Mouse (Mus musculus): ENCODE data around the gene Hsd3b7. TPM values are rescaled to one million over a fixed set of nuclear protein-coding genes. Genes with fewer than 3 reads are reported as not detected.

Gene Hsd3b7
- polyA plus RNA-seq, 1 experiment from 2014 or later: 37.3 TPM

GRCm38 (mm10) chr7:127760478-127760877 lies 39.9 kb upstream of the Hsd3b7 start:
- H3K4me3 ChIP-seq (ENCODE audit: low read depth, low read length): no peak overlapping the region
- peak; percentile 22; the same call in 1 of the 2 replicates for ATAC-seq
- no peak overlapping the region for H3K4me2 ChIP-seq (replicated peaks; ENCODE audit: low read depth)
- H3K9me3 ChIP-seq (ENCODE audit: control insufficient read depth): no peaks in the 10 kb centered on the region
- H3K27ac ChIP-seq (ENCODE audit: low read depth, low read length): peak overlapping the region; percentile 3; the same call in 1 of the 2 replicates
- WGBS: 34% methylated on average over 3 of the region's 3 CpGs
- H3K36me3 ChIP-seq (ENCODE audit: control insufficient read depth, insufficient read depth): peaks cover 48% of the 10 kb centered on the region
- no peaks in the 10 kb centered on the region for H3K4me1 ChIP-seq (replicated peaks; ENCODE audit: control insufficient read depth, insufficient read depth, low read length)
- H3K9ac ChIP-seq (ENCODE audit: low read depth, low read length): no peak overlapping the region
- TF ChIP-seq CTCF (IDR thresholded peaks at IDR 0.05; ENCODE audit: low read depth): no peak
- no peaks in the 10 kb centered on the region for H3K27me3 ChIP-seq (replicated peaks; ENCODE audit: control insufficient read depth, insufficient read depth, low read length)

GRCm38 (mm10) chr7:127761026-127761425 lies 39.4 kb upstream of the Hsd3b7 start:
- peak; percentile 56 for ATAC-seq
- Histone ChIP-seq H3K9me3 (ENCODE audit: control insufficient read depth) (no peaks in the 10 kb centered on the region), H3K4me1 (replicated peaks; ENCODE audit: control insufficient read depth, insufficient read depth, low read length) (no peaks in the 10 kb centered on the region), H3K27ac (ENCODE audit: low read depth, low read length) (0 out of 2 replicates have a peak overlapping the region, but pooled peaks have one; percentile 3), H3K4me2 (replicated peaks; ENCODE audit: low read depth) (no peak overlapping the region), H3K36me3 (ENCODE audit: control insufficient read depth, insufficient read depth) (peaks cover 50% of the 10 kb centered on the region), H3K9ac (ENCODE audit: low read depth, low read length) (no peak overlapping the region), H3K27me3 (replicated peaks; ENCODE audit: control insufficient read depth, insufficient read depth, low read length) (no peaks in the 10 kb centered on the region), H3K4me3 (ENCODE audit: low read depth, low read length) (no peak overlapping the region)
- WGBS: 23% methylated on average over 7 of the region's 7 CpGs
- peak; percentile 98 for TF ChIP-seq CTCF (IDR thresholded peaks at IDR 0.05; ENCODE audit: low read depth)

- no peak for TF ChIP-seq CTCF (IDR thresholded peaks at IDR 0.05; ENCODE audit: low read depth)
- H3K4me2 ChIP-seq (replicated peaks; ENCODE audit: low read depth): no peak overlapping the region
- 87% methylated on average over 4 of the region's 4 CpGs for WGBS
- no peak for ATAC-seq
- H3K4me3 ChIP-seq (ENCODE audit: low read depth, low read length): no peak overlapping the region
- H3K9ac ChIP-seq (ENCODE audit: low read depth, low read length): no peak overlapping the region
- H3K27ac ChIP-seq (ENCODE audit: low read depth, low read length): no peak overlapping the region
- no peaks in the 10 kb centered on the region for H3K27me3 ChIP-seq (replicated peaks; ENCODE audit: control insufficient read depth, insufficient read depth, low read length)
- H3K36me3 ChIP-seq (ENCODE audit: control insufficient read depth, insufficient read depth): peaks cover 50% of the 10 kb centered on the region
- 0 out of 2 replicates have a peak, but pooled peaks cover 3% of the 10 kb centered on the region for H3K4me1 ChIP-seq (replicated peaks; ENCODE audit: control insufficient read depth, insufficient read depth, low read length)
- no peaks in the 10 kb centered on the region for H3K9me3 ChIP-seq (ENCODE audit: control insufficient read depth)
Observed at GRCm38 (mm10) chr7:127763642-127764041, 36.8 kb upstream of the Hsd3b7 start.

GRCm38 (mm10) chr7:127765756-127766155 lies 34.6 kb upstream of the Hsd3b7 start:
- no peak for TF ChIP-seq CTCF (IDR thresholded peaks at IDR 0.05; ENCODE audit: low read depth)
- H3K9ac ChIP-seq (ENCODE audit: low read depth, low read length): no peak overlapping the region
- H3K27me3 ChIP-seq (replicated peaks; ENCODE audit: control insufficient read depth, insufficient read depth, low read length): no peaks in the 10 kb centered on the region
- H3K4me3 ChIP-seq (ENCODE audit: low read depth, low read length): no peak overlapping the region
- H3K27ac ChIP-seq (ENCODE audit: low read depth, low read length): no peak overlapping the region
- WGBS: 57% methylated on average over 2 of the region's 2 CpGs
- H3K9me3 ChIP-seq (ENCODE audit: control insufficient read depth): no peaks in the 10 kb centered on the region
- H3K36me3 ChIP-seq (ENCODE audit: control insufficient read depth, insufficient read depth): peaks cover 50% of the 10 kb centered on the region
- peaks cover 3% of the 10 kb centered on the region; the same call in 1 of the 2 replicates for H3K4me1 ChIP-seq (replicated peaks; ENCODE audit: control insufficient read depth, insufficient read depth, low read length)
- no peak for ATAC-seq
- H3K4me2 ChIP-seq (replicated peaks; ENCODE audit: low read depth): no peak overlapping the region

- Histone ChIP-seq H3K4me2 (replicated peaks; ENCODE audit: low read depth) (no peak overlapping the region), H3K36me3 (ENCODE audit: control insufficient read depth, insufficient read depth) (peaks cover 43% of the 10 kb centered on the region), H3K4me3 (ENCODE audit: low read depth, low read length) (no peak overlapping the region), H3K27me3 (replicated peaks; ENCODE audit: control insufficient read depth, insufficient read depth, low read length) (no peaks in the 10 kb centered on the region), H3K27ac (ENCODE audit: low read depth, low read length) (no peak overlapping the region), H3K9me3 (ENCODE audit: control insufficient read depth) (no peaks in the 10 kb centered on the region), H3K9ac (ENCODE audit: low read depth, low read length) (no peak overlapping the region), H3K4me1 (replicated peaks; ENCODE audit: control insufficient read depth, insufficient read depth, low read length) (peaks cover 3% of the 10 kb centered on the region; the same call in 1 of the 2 replicates)
- ATAC-seq: no peak
- 72% methylated on average over 17 of the region's 17 CpGs for WGBS
- no peak for TF ChIP-seq CTCF (IDR thresholded peaks at IDR 0.05; ENCODE audit: low read depth)
Observed at GRCm38 (mm10) chr7:127766851-127767609, 33.4 kb upstream of the Hsd3b7 start.

- H3K4me1 ChIP-seq (replicated peaks; ENCODE audit: control insufficient read depth, insufficient read depth, low read length): peaks cover 3% of the 10 kb centered on the region; the same call in 1 of the 2 replicates
- no peak for ATAC-seq
- no peak overlapping the region for H3K27ac ChIP-seq (ENCODE audit: low read depth, low read length)
- peaks cover 38% of the 10 kb centered on the region for H3K36me3 ChIP-seq (ENCODE audit: control insufficient read depth, insufficient read depth)
- no peak overlapping the region for H3K9ac ChIP-seq (ENCODE audit: low read depth, low read length)
- H3K4me2 ChIP-seq (replicated peaks; ENCODE audit: low read depth): no peak overlapping the region
- H3K27me3 ChIP-seq (replicated peaks; ENCODE audit: control insufficient read depth, insufficient read depth, low read length): no peaks in the 10 kb centered on the region
- H3K9me3 ChIP-seq (ENCODE audit: control insufficient read depth): no peaks in the 10 kb centered on the region
- no peak for TF ChIP-seq CTCF (IDR thresholded peaks at IDR 0.05; ENCODE audit: low read depth)
- H3K4me3 ChIP-seq (ENCODE audit: low read depth, low read length): no peak overlapping the region
- WGBS: 94% methylated on average over 19 of the region's 19 CpGs
Observed at GRCm38 (mm10) chr7:127767671-127768345, 32.6 kb upstream of the Hsd3b7 start.

All from intestine, postnatal 0 days (tissue).